Mouse (Mus musculus): ENCODE data around the gene Ppargc1a. TPM values are rescaled to one million over a fixed set of nuclear protein-coding genes. Genes with fewer than 3 reads are reported as not detected.

The Ppargc1a gene
- polyA plus RNA-seq, 2 experiments, result 1.8 to 3.8 TPM

GRCm38 (mm10) chr5:51568198-51568690, 718 bp upstream of the Ppargc1a start:
- TF ChIP-seq POLR2A (IDR thresholded peaks at IDR 0.05; ENCODE audit: borderline replicate concordance, extremely low read depth, insufficient read depth, insufficient read length), result no peak
- H3K27ac ChIP-seq (replicated peaks; ENCODE audit: low read depth, low read length), result no peak overlapping the region
- no peak overlapping the region for H3K9ac ChIP-seq (ENCODE audit: low read depth, low read length, severe bottlenecking)
- 0 out of 2 replicates have a peak, but pooled peaks cover 6% of the 10 kb centered on the region for H3K4me1 ChIP-seq (ENCODE audit: control insufficient read depth, insufficient read depth, low read length)
- WGBS, result 51% methylated on average over 8 of the region's 8 CpGs
- no peak overlapping the region for H3K4me2 ChIP-seq (replicated peaks; ENCODE audit: low read depth, low read length, severe bottlenecking)
- ATAC-seq (ENCODE audit: low FRiP score, low read depth) (no peak), DNase-seq (ENCODE audit: low spot score) (no peak)
- no peaks in the 10 kb centered on the region for H3K9me3 ChIP-seq (ENCODE audit: control insufficient read depth, low read length)
- H3K36me3 ChIP-seq (ENCODE audit: control insufficient read depth, insufficient read depth, low read length), result no peaks in the 10 kb centered on the region
- H3K4me3 ChIP-seq (replicated peaks; ENCODE audit: low read length), result no peak overlapping the region
- no peaks in the 10 kb centered on the region for H3K27me3 ChIP-seq (ENCODE audit: control insufficient read depth, insufficient read depth, low read length)

DNA sequence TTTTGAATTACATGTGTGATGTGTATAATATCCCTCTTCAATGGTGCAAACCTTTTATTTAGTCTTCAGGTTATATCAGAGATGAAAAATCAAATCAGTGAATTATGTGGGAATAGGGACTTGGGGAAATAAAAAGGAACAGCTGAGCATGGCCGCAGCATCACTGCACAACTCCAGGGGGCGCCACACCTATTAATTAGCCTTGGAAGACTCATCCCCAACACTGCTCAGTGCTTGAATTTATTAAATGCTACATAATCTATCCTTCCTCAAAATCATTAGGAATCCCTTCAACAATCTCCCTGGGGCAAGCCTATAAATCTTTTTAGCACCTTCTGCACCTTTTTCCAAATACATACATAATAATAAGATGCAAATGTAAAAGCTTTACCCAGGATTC, 1.9 kb downstream of the Ppargc1a start:
- no peak overlapping the region for H3K27ac ChIP-seq (replicated peaks; ENCODE audit: low read depth, low read length)
- H3K36me3 ChIP-seq (ENCODE audit: control insufficient read depth, insufficient read depth, low read length), result no peaks in the 10 kb centered on the region
- H3K27me3 ChIP-seq (ENCODE audit: control insufficient read depth, insufficient read depth, low read length), result no peaks in the 10 kb centered on the region
- no peak for TF ChIP-seq POLR2A (IDR thresholded peaks at IDR 0.05; ENCODE audit: borderline replicate concordance, extremely low read depth, insufficient read depth, insufficient read length)
- DNase-seq (ENCODE audit: low spot score) (no peak), ATAC-seq (ENCODE audit: low FRiP score, low read depth) (no peak)
- no peak overlapping the region for H3K4me2 ChIP-seq (replicated peaks; ENCODE audit: low read depth, low read length, severe bottlenecking)
- H3K4me3 ChIP-seq (replicated peaks; ENCODE audit: low read length), result no peak overlapping the region
- H3K9me3 ChIP-seq (ENCODE audit: control insufficient read depth, low read length), result no peaks in the 10 kb centered on the region
- 0 out of 2 replicates have a peak, but pooled peaks cover 6% of the 10 kb centered on the region for H3K4me1 ChIP-seq (ENCODE audit: control insufficient read depth, insufficient read depth, low read length)
- no peak overlapping the region for H3K9ac ChIP-seq (ENCODE audit: low read depth, low read length, severe bottlenecking)
- WGBS, result 47% methylated on average over 2 of the region's 2 CpGs

GRCm38 (mm10) chr5:51565038-51565437, 2.5 kb downstream of the Ppargc1a start:
- Histone ChIP-seq H3K27me3 (ENCODE audit: control insufficient read depth, insufficient read depth, low read length) (no peaks in the 10 kb centered on the region), H3K4me1 (ENCODE audit: control insufficient read depth, insufficient read depth, low read length) (0 out of 2 replicates have a peak, but pooled peaks cover 6% of the 10 kb centered on the region), H3K4me2 (replicated peaks; ENCODE audit: low read depth, low read length, severe bottlenecking) (no peak overlapping the region), H3K4me3 (replicated peaks; ENCODE audit: low read length) (no peak overlapping the region), H3K9me3 (ENCODE audit: control insufficient read depth, low read length) (no peaks in the 10 kb centered on the region), H3K9ac (ENCODE audit: low read depth, low read length, severe bottlenecking) (no peak overlapping the region), H3K27ac (replicated peaks; ENCODE audit: low read depth, low read length) (no peak overlapping the region), H3K36me3 (ENCODE audit: control insufficient read depth, insufficient read depth, low read length) (no peaks in the 10 kb centered on the region)
- TF ChIP-seq POLR2A (IDR thresholded peaks at IDR 0.05; ENCODE audit: borderline replicate concordance, extremely low read depth, insufficient read depth, insufficient read length), result no peak
- ATAC-seq (ENCODE audit: low FRiP score, low read depth) (no peak), DNase-seq (ENCODE audit: low spot score) (no peak)

- Histone ChIP-seq H3K4me3 (replicated peaks; ENCODE audit: low read length) (no peak overlapping the region), H3K9ac (ENCODE audit: low read depth, low read length, severe bottlenecking) (no peak overlapping the region), H3K36me3 (ENCODE audit: control insufficient read depth, insufficient read depth, low read length) (no peaks in the 10 kb centered on the region), H3K27me3 (ENCODE audit: control insufficient read depth, insufficient read depth, low read length) (no peaks in the 10 kb centered on the region), H3K9me3 (ENCODE audit: control insufficient read depth, low read length) (no peaks in the 10 kb centered on the region), H3K4me1 (ENCODE audit: control insufficient read depth, insufficient read depth, low read length) (0 out of 2 replicates have a peak, but pooled peaks cover 6% of the 10 kb centered on the region), H3K27ac (replicated peaks; ENCODE audit: low read depth, low read length) (no peak overlapping the region), H3K4me2 (replicated peaks; ENCODE audit: low read depth, low read length, severe bottlenecking) (no peak overlapping the region)
- ATAC-seq (ENCODE audit: low FRiP score, low read depth) (no peak), DNase-seq (ENCODE audit: low spot score) (no peak)
- TF ChIP-seq POLR2A (IDR thresholded peaks at IDR 0.05; ENCODE audit: borderline replicate concordance, extremely low read depth, insufficient read depth, insufficient read length), result no peak
- 82% methylated on average over 3 of the region's 3 CpGs for WGBS
Observed at GRCm38 (mm10) chr5:51563574-51563973, 4.0 kb downstream of the Ppargc1a start.

- no peak for ATAC-seq (ENCODE audit: low FRiP score, low read depth)
- H3K9ac ChIP-seq (ENCODE audit: low read depth, low read length, severe bottlenecking), result no peak overlapping the region
- no peak overlapping the region for H3K4me3 ChIP-seq (replicated peaks; ENCODE audit: low read length)
- H3K9me3 ChIP-seq (ENCODE audit: control insufficient read depth, low read length), result no peaks in the 10 kb centered on the region
- no peaks in the 10 kb centered on the region for H3K27me3 ChIP-seq (ENCODE audit: control insufficient read depth, insufficient read depth, low read length)
- TF ChIP-seq POLR2A (IDR thresholded peaks at IDR 0.05; ENCODE audit: borderline replicate concordance, extremely low read depth, insufficient read depth, insufficient read length), result no peak
- 72% methylated on average over 4 of the region's 4 CpGs for WGBS
- H3K36me3 ChIP-seq (ENCODE audit: control insufficient read depth, insufficient read depth, low read length), result no peaks in the 10 kb centered on the region
- no peak for DNase-seq (ENCODE audit: low spot score)
- H3K4me1 ChIP-seq (ENCODE audit: control insufficient read depth, insufficient read depth, low read length), result peaks cover 9% of the 10 kb centered on the region; the same call in 1 of the 2 replicates
- H3K27ac ChIP-seq (replicated peaks; ENCODE audit: low read depth, low read length), result no peak overlapping the region
- no peak overlapping the region for H3K4me2 ChIP-seq (replicated peaks; ENCODE audit: low read depth, low read length, severe bottlenecking)
Observed at GRCm38 (mm10) chr5:51557607-51558278, 9.8 kb downstream of the Ppargc1a start.
